Mouse (Mus musculus) CH12.LX (cell line): ENCODE measurements around the gene Pcyox1.

Experiments used
- CHD2 ChIP-seq: IDR thresholded peaks from 2 replicates; pipeline ENCODE4 v1.6.1; 2011; ENCODE audit warnings: low read length, improper control_type of control experiment
- CTCF ChIP-seq, 2 experiments: IDR thresholded peaks in 1 of 2; conservative IDR thresholded peaks in 1 of 2; 2 replicates each; pipeline ENCODE4 v1.5.1; 2011 to 2012; ENCODE audit warnings: low read depth in 2 of 2, low read length in 2 of 2, improper control_type of control experiment in 1 of 2, inconsistent platforms in 1 of 2, mild to moderate bottlenecking in 1 of 2, moderate library complexity in 1 of 2
- E2F4 ChIP-seq: IDR thresholded peaks from 2 replicates; pipeline ENCODE4 v1.6.1; 2011; ENCODE audit warnings: low read depth, low read length, improper control_type of control experiment; ENCODE audit not compliant: insufficient replicate concordance
- EP300 ChIP-seq: IDR thresholded peaks from 2 replicates; pipeline ENCODE4 v1.6.1; 2011; ENCODE audit warnings: low read length, improper control_type of control experiment
- JUND ChIP-seq: conservative IDR thresholded peaks from 2 replicates; pipeline ENCODE4 v1.6.1; 2011; ENCODE audit warnings: low read depth, low read length, improper control_type of control experiment
- MAFK ChIP-seq: IDR thresholded peaks from 2 replicates; pipeline ENCODE4 v1.6.1; 2011; ENCODE audit warnings: low read length, improper control_type of control experiment; ENCODE audit not compliant: insufficient replicate concordance
- MXI1 ChIP-seq: IDR thresholded peaks from 2 replicates; pipeline ENCODE4 v1.6.1; 2011; ENCODE audit warnings: mild to moderate bottlenecking, low read depth, low read length, improper control_type of control experiment
- NELFE ChIP-seq: IDR thresholded peaks from 2 replicates; pipeline ENCODE4 v1.6.1; 2011; ENCODE audit warnings: low read depth, low read length, improper control_type of control experiment
- POLR2A ChIP-seq: IDR thresholded peaks from 2 replicates; pipeline ENCODE4 v1.6.1; 2011; ENCODE audit warnings: low read depth, mild to moderate bottlenecking, improper control_type of control experiment, low read length
- POLR2AphosphoS2 ChIP-seq: IDR thresholded peaks from 2 replicates; pipeline ENCODE4 v1.6.1; 2011; ENCODE audit warnings: low read depth, low read length, improper control_type of control experiment
- USF1 ChIP-seq: IDR thresholded peaks from 2 replicates; pipeline ENCODE4 v1.6.1; 2014; ENCODE audit warnings: low read depth, mild to moderate bottlenecking, inconsistent platforms, low read length, improper control_type of control experiment
- ZC3H11A ChIP-seq: IDR thresholded peaks from 2 replicates; pipeline ENCODE4 v1.6.1; 2012; ENCODE audit warnings: low read depth, mild to moderate bottlenecking, inconsistent platforms, low read length, improper control_type of control experiment
- ZKSCAN1 ChIP-seq: IDR thresholded peaks from 2 replicates; pipeline ENCODE4 v1.6.1; 2012; ENCODE audit warnings: low read depth, inconsistent platforms, low read length, improper control_type of control experiment, borderline replicate concordance

GRCm38 (mm10) chr6:86349257-86349656, 47.7 kb downstream of the Pcyox1 start:
- no peak for TF ChIP-seq MXI1
- TF ChIP-seq POLR2AphosphoS2: no peak
- no peak for TF ChIP-seq CHD2
- peak in 1 of 2 experiments; percentile 75 for TF ChIP-seq CTCF (conservative IDR thresholded peaks at IDR 0.05 in 1 of 2, IDR thresholded peaks at IDR 0.05 in 1 of 2; ENCODE audit: low read depth in 2 of 2, low read length in 2 of 2)
- TF ChIP-seq MAFK: no peak
- TF ChIP-seq E2F4: no peak
- TF ChIP-seq ZC3H11A: no peak
- TF ChIP-seq EP300: no peak
- no peak for TF ChIP-seq POLR2A
- no peak for TF ChIP-seq NELFE
- no peak for TF ChIP-seq JUND
- no peak for TF ChIP-seq USF1
- no peak for TF ChIP-seq ZKSCAN1
